Mouse (Mus musculus): ENCODE results near the gene Bzw1. TPM values are rescaled to one million over a fixed set of nuclear protein-coding genes. Genes with fewer than 3 reads are reported as not detected.
A peak's percentile ranks its signal among the peaks of the same experiment; 100 is the strongest.

The Bzw1 gene
- polyA plus RNA-seq, 1 experiment from 2014 or later, result 205 TPM

- no peaks in the 10 kb centered on the region for H3K27me3 ChIP-seq
- CTCF ChIA-PET, result interaction anchor here (1.0 to 1.3 kb wide), 3 partner anchors 9 to 42 kb away, joined by 3 read pairs; no protein-coding TSS in a partner anchor
- no peak for DNase-seq (ENCODE audit: low read depth, low spot score)
- peak; percentile 38 for TF ChIP-seq CTCF (IDR thresholded peaks at IDR 0.05)
- POLR2A ChIA-PET, result no interaction called here
- ATAC-seq, result no peak
- in situ Hi-C loops (cut with MboI; ENCODE audit: low pct_unique_long_range_greater_than_20kb), result loop anchor here (5.0 kb wide), 1 partner anchor 99 kb away; no protein-coding TSS in a partner anchor
Observed at GRCm38 (mm10) chr1:58396179-58396578, 3.5 kb downstream of the Bzw1 start.

DNA sequence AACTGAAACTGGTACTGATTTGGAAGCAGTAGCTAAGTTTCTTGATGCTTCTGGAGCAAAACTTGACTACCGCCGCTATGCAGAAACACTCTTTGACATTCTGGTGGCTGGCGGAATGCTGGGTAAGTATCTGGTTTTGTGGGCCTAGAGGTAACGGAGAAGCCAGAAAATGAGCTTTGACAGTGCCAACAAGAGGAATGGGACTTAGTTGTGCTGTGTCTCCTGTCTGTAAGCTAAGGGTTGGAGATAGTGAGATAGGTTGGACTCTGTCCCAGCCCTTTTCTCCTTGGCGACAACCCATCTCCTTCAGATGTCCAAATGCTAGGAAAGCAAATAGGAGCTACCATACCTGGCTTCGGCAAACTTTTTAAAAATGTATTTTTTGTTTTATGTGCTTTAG lies 5.0 kb downstream of the Bzw1 start:
- DNase-seq (ENCODE audit: low read depth, low spot score), result no peak
- ATAC-seq, result no peak
- TF ChIP-seq CTCF (IDR thresholded peaks at IDR 0.05), result no peak
- POLR2A ChIA-PET, result interaction anchor here (1.4 kb wide), 1 partner anchor 12 kb away, joined by 3 read pairs; no protein-coding TSS in a partner anchor
- no peaks in the 10 kb centered on the region for H3K27me3 ChIP-seq
- CTCF ChIA-PET, result interaction anchor here (1.3 to 1.7 kb wide), 3 partner anchors 13 to 24 kb away, joined by 3 to 4 read pairs (median 4); no protein-coding TSS in a partner anchor
- in situ Hi-C loops (cut with MboI; ENCODE audit: low pct_unique_long_range_greater_than_20kb), result loop anchor here (5.0 kb wide), 1 partner anchor 100 kb away; no protein-coding TSS in a partner anchor

DNA sequence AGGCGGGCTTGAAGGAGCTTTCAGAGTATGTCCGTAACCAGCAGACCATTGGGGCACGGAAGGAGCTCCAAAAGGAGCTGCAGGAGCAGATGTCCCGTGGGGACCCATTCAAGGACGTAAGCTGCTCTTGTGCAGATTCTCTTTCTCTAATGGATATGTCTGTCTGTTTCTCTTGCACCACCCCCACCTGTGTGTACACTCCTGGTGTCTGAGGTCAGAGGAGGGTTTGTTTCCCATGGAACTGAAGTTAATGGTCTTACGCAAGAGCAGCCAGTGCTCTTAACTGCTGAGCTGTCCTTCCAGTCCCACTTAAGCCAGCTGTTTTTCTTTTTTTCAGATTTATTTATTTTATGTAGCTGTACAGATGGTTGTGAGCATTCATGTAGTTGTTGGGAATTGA lies 8.7 kb downstream of the Bzw1 start:
- in situ Hi-C loops (cut with MboI; ENCODE audit: low pct_unique_long_range_greater_than_20kb), result loop anchor here (25.0 kb wide), 1 partner anchor 989 kb away; the partner anchor contains the start of genes Maip1 and Tyw5
- CTCF ChIA-PET, result interaction anchor here (1.0 to 1.1 kb wide), 2 partner anchors 12 to 46 kb away, joined by 3 read pairs; no protein-coding TSS in a partner anchor

DNA sequence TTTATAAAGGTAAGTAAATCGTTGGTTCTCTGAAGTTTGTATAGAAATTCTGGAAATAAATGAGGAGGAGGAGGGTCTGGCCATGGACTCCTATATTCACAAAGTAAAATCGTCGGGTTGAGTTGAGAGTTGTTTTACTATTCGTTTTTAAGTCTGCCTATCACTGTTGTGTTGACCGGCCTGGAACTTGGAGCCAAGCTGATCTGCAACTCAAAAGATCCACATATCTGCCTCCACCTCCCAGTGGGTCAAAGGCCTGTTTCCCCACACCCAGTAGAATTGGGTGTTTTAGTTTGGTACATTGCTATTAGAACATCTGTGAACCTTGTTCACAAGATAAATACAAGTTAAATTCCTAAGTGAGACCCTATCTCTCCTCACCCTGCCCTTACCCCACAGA lies 11.0 kb downstream of the Bzw1 start:
- ChIA-PET CTCF (interaction anchor here (1.1 kb wide), 1 partner anchor 10 kb away, joined by 3 read pairs; no protein-coding TSS in a partner anchor), POLR2A (interaction anchor here (2.0 kb wide), 1 partner anchor 11 kb away, joined by 7 read pairs; the partner anchor contains the start of gene Bzw1)

More for the DNA sequence above, 8.7 kb downstream of the Bzw1 start:
- DNase-seq (ENCODE audit: low read depth, low spot score) (no peak), ATAC-seq (no peak)
- TF ChIP-seq CTCF (IDR thresholded peaks at IDR 0.05), result no peak
- POLR2A ChIA-PET, result interaction anchor here (1.0 kb wide), 1 partner anchor 9 kb away, joined by 3 read pairs; no protein-coding TSS in a partner anchor
- H3K27me3 ChIP-seq, result no peaks in the 10 kb centered on the region

GRCm38 (mm10) chr1:58407321-58407720 lies 14.6 kb downstream of the Bzw1 start:
- POLR2A ChIA-PET, result no interaction called here
- no peak for ATAC-seq
- no peaks in the 10 kb centered on the region for H3K27me3 ChIP-seq

More for the DNA sequence above, 11.0 kb downstream of the Bzw1 start:
- no peak for TF ChIP-seq CTCF (IDR thresholded peaks at IDR 0.05)
- H3K27me3 ChIP-seq, result no peaks in the 10 kb centered on the region
- no peak for ATAC-seq
- in situ Hi-C loops (cut with MboI; ENCODE audit: low pct_unique_long_range_greater_than_20kb), result loop anchor here (25.0 kb wide), 1 partner anchor 991 kb away; the partner anchor contains the start of genes Maip1 and Tyw5
- DNase-seq (ENCODE audit: low read depth, low spot score), result no peak

GRCm38 (mm10) chr1:58408141-58408540 lies 15.4 kb downstream of the Bzw1 start:
- ATAC-seq (no peak), DNase-seq (ENCODE audit: low read depth, low spot score) (no peak)
- ChIA-PET POLR2A (no interaction called here), CTCF (no interaction called here)
- no peak for TF ChIP-seq CTCF (IDR thresholded peaks at IDR 0.05)
- H3K27me3 ChIP-seq, result no peaks in the 10 kb centered on the region
- in situ Hi-C loops (cut with MboI; ENCODE audit: low pct_unique_long_range_greater_than_20kb), result loop anchor here (25.0 kb wide), 1 partner anchor 996 kb away; the partner anchor contains the start of genes Maip1 and Tyw5

More at GRCm38 (mm10) chr1:58407321-58407720, 14.6 kb downstream of the Bzw1 start:
- in situ Hi-C loops (cut with MboI; ENCODE audit: low pct_unique_long_range_greater_than_20kb), result loop anchor here (25.0 kb wide), 1 partner anchor 995 kb away; the partner anchor contains the start of genes Maip1 and Tyw5
- TF ChIP-seq CTCF (IDR thresholded peaks at IDR 0.05), result no peak
- CTCF ChIA-PET, result no interaction called here
- DNase-seq (ENCODE audit: low read depth, low spot score), result no peak

DNA sequence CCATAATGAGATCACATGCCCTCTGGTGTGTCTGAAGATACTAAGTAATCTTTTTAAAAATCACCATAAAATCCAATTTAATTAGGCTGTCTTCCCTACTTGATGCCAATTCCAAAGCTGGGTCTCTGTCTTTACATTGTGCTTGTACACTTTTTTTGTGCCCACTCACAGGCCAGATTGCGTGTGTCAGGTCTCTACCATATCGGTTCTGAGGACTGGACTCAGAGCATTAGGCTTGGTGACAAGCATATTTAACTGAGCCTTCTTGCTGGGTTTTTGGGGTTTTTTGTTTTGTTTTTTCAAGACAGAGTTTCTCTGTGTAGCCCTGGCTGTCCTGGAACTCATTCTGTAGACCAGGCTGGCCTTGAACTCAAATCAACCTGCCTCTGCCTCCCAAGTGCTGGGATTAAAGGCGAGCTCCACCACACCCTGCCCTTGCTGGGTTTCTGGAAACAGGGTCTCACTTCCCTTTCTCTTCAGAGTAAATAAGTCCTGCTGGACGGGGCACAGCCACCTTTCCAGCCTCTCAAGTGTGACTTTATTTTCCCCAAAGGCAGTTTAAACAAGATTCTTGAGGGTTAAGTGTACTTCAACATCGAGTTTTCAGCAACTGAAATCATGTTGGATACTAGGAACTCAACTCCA lies 17.0 kb downstream of the Bzw1 start:
- POLR2A ChIA-PET, result interaction anchor here (0.8 to 1.5 kb wide), 5 partner anchors 9 to 16 kb away, joined by 3 to 5 read pairs (median 3); partner anchors contain the start of gene Clk1
- in situ Hi-C loops (cut with MboI; ENCODE audit: low pct_unique_long_range_greater_than_20kb), result loop anchor here (25.0 kb wide), 1 partner anchor 997 kb away; the partner anchor contains the start of genes Maip1 and Tyw5
- DNase-seq (ENCODE audit: low read depth, low spot score), result no peak

GRCm38 (mm10) chr1:58410198-58410588 lies 17.5 kb downstream of the Bzw1 start:
- no peak for TF ChIP-seq CTCF (IDR thresholded peaks at IDR 0.05)
- ATAC-seq, result peak; percentile 42

More for the DNA sequence above, 17.0 kb downstream of the Bzw1 start:
- CTCF ChIA-PET, result interaction anchor here (1.6 kb wide), 1 partner anchor 12 kb away, joined by 4 read pairs; no protein-coding TSS in a partner anchor
- no peaks in the 10 kb centered on the region for H3K27me3 ChIP-seq
- no peak for ATAC-seq
- no peak for TF ChIP-seq CTCF (IDR thresholded peaks at IDR 0.05)

DNA sequence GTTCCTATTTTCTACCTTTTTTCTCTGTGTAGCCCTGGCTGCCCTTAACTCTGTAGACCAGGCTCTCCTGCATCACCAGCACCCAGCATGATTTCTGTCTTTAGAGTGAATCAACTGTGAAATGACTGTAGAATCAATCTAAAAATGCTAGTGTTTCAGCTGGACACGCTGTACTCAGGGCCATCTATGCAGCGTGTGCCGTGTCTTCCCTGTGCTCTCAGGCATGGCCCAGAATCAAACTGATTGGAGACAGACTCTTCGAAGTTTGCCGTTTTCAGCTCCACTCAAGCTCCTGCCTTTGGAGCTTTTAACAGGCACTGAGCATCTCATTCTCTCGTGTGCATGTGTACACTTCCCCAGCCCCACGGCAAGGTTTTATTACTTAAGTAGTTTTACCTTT lies 18.1 kb downstream of the Bzw1 start:
- ChIA-PET POLR2A (interaction anchor here (1.5 kb wide), 1 partner anchor 10 kb away, joined by 3 read pairs; no protein-coding TSS in a partner anchor), CTCF (interaction anchor here (1.6 kb wide), 1 partner anchor 13 kb away, joined by 4 read pairs; no protein-coding TSS in a partner anchor)
- no peak for TF ChIP-seq CTCF (IDR thresholded peaks at IDR 0.05)
- DNase-seq (ENCODE audit: low read depth, low spot score), result no peak
- in situ Hi-C loops (cut with MboI; ENCODE audit: low pct_unique_long_range_greater_than_20kb), result loop anchor here (25.0 kb wide), 1 partner anchor 998 kb away; the partner anchor contains the start of genes Maip1 and Tyw5
- no peaks in the 10 kb centered on the region for H3K27me3 ChIP-seq
- peak; percentile 19 for ATAC-seq

More at GRCm38 (mm10) chr1:58410198-58410588, 17.5 kb downstream of the Bzw1 start:
- DNase-seq (ENCODE audit: low read depth, low spot score), result no peak
- no peaks in the 10 kb centered on the region for H3K27me3 ChIP-seq
- CTCF ChIA-PET, result interaction anchor here (1.6 kb wide), 1 partner anchor 12 kb away, joined by 4 read pairs; no protein-coding TSS in a partner anchor
- in situ Hi-C loops (cut with MboI; ENCODE audit: low pct_unique_long_range_greater_than_20kb), result loop anchor here (25.0 kb wide), 1 partner anchor 998 kb away; the partner anchor contains the start of genes Maip1 and Tyw5
- POLR2A ChIA-PET, result interaction anchor here (0.8 to 1.5 kb wide), 4 partner anchors 9 to 16 kb away, joined by 3 to 5 read pairs (median 3); no protein-coding TSS in a partner anchor

GRCm38 (mm10) chr1:58415442-58415841 lies 22.7 kb downstream of the Bzw1 start:
- no peak for DNase-seq (ENCODE audit: low read depth, low spot score)
- ChIA-PET CTCF (interaction anchor here (1.0 kb wide), 1 partner anchor 16 kb away, joined by 3 read pairs; no protein-coding TSS in a partner anchor), POLR2A (interaction anchor here (1.1 kb wide), 1 partner anchor 21 kb away, joined by 4 read pairs; no protein-coding TSS in a partner anchor)

More at GRCm38 (mm10) chr1:58415442-58415841, 22.7 kb downstream of the Bzw1 start:
- ATAC-seq, result no peak
- TF ChIP-seq CTCF (IDR thresholded peaks at IDR 0.05), result peak; percentile 24
- no peaks in the 10 kb centered on the region for H3K27me3 ChIP-seq
- in situ Hi-C loops (cut with MboI; ENCODE audit: low pct_unique_long_range_greater_than_20kb), result loop anchor here (25.0 kb wide), 1 partner anchor 1003 kb away; the partner anchor contains the start of genes Maip1 and Tyw5

All from Patski (cell line).